Mouse (Mus musculus) ES-Bruce4 (cell line): ENCODE measurements around the gene Ap5b1. TPM values are rescaled to one million over a fixed set of nuclear protein-coding genes. Genes with fewer than 3 reads are reported as not detected.

Experiments used
- H3K27ac ChIP-seq: 2 replicates; pipeline ENCODE4 v1.5.1; 2012; ENCODE audit warnings: low read length, inconsistent platforms; ENCODE audit not compliant: insufficient read depth
- H3K27me3 ChIP-seq: 2 replicates; pipeline ENCODE4 v1.6.1; 2012; ENCODE audit warnings: mild to moderate bottlenecking, low read length, inconsistent platforms; ENCODE audit not compliant: control insufficient read depth, poor library complexity, insufficient read depth, severe bottlenecking
- H3K36me3 ChIP-seq: 2 replicates; pipeline ENCODE4 v1.6.1; 2012; ENCODE audit warnings: inconsistent platforms, mild to moderate bottlenecking, low read length, moderate library complexity; ENCODE audit not compliant: control insufficient read depth, poor library complexity, insufficient read depth, severe bottlenecking
- H3K4me1 ChIP-seq: one replicate; pipeline ENCODE4 v1.8.1; 2011; ENCODE audit warnings: low read length; ENCODE audit not compliant: control insufficient read depth, insufficient read depth
- H3K4me3 ChIP-seq: 2 replicates; pipeline ENCODE4 v1.5.1; 2011; ENCODE audit warnings: low read depth, mild to moderate bottlenecking, low read length
- H3K9ac ChIP-seq: 2 replicates; pipeline ENCODE4 v1.6.1; 2012; ENCODE audit warnings: low read depth, mild to moderate bottlenecking, inconsistent platforms; ENCODE audit not compliant: poor library complexity, severe bottlenecking
- H3K9me3 ChIP-seq: replicated peaks from 2 replicates; pipeline ENCODE4 v1.6.1; 2012; ENCODE audit warnings: mild to moderate bottlenecking, low read length, inconsistent platforms; ENCODE audit not compliant: control insufficient read depth, poor library complexity, insufficient read depth, severe bottlenecking
- CTCF ChIP-seq: IDR thresholded peaks from one replicate; pipeline ENCODE4 v1.8.1; 2011; ENCODE audit warnings: low read depth, low read length
- EP300 ChIP-seq: IDR thresholded peaks from 2 replicates; pipeline ENCODE4 v1.6.1; 2011; ENCODE audit warnings: low read depth, low read length; ENCODE audit not compliant: insufficient read depth
- POLR2A ChIP-seq: IDR thresholded peaks from one replicate; pipeline ENCODE4 v1.8.1; 2011; ENCODE audit warnings: low read length; ENCODE audit not compliant: insufficient read depth
- polyA plus RNA-seq: library from polyadenylated mRNA; stranded (reverse); fragments of >200 nt; gene quantifications from 2 replicates; pipeline ENCODE4 v1.2.4, GENCODE M21; 2011; ENCODE audit warnings: low read depth; ENCODE audit not compliant: missing spikeins, insufficient read depth, insufficient read length

The Ap5b1 gene
- polyA plus RNA-seq, 1 experiment: 1.9 TPM

GRCm38 (mm10) chr19:5554212-5554611 lies 13.6 kb upstream of the Ap5b1 start:
- H3K36me3 ChIP-seq: no peaks in the 10 kb centered on the region
- no peaks in the 10 kb centered on the region for H3K9me3 ChIP-seq
- H3K4me3 ChIP-seq: peak overlapping the region; percentile 30
- H3K9ac ChIP-seq: no peak overlapping the region
- no peaks in the 10 kb centered on the region for H3K27me3 ChIP-seq
- TF ChIP-seq CTCF: no peak
- no peak for TF ChIP-seq POLR2A
- TF ChIP-seq EP300: no peak
- no peak overlapping the region for H3K27ac ChIP-seq
- peaks cover 4% of the 10 kb centered on the region for H3K4me1 ChIP-seq

- Histone ChIP-seq H3K27ac (no peak overlapping the region), H3K4me1 (no peaks in the 10 kb centered on the region), H3K4me3 (no peak overlapping the region), H3K27me3 (peaks cover 5% of the 10 kb centered on the region), H3K9me3 (no peaks in the 10 kb centered on the region), H3K36me3 (no peaks in the 10 kb centered on the region), H3K9ac (no peak overlapping the region)
- no peak for TF ChIP-seq CTCF
- no peak for TF ChIP-seq EP300
- TF ChIP-seq POLR2A: no peak
Measured at GRCm38 (mm10) chr19:5558169-5558568, 9.7 kb upstream of the Ap5b1 start.

GRCm38 (mm10) chr19:5558770-5559169 lies 9.1 kb upstream of the Ap5b1 start:
- Histone ChIP-seq H3K4me1 (no peaks in the 10 kb centered on the region), H3K36me3 (no peaks in the 10 kb centered on the region), H3K4me3 (no peak overlapping the region), H3K27ac (no peak overlapping the region), H3K9me3 (no peaks in the 10 kb centered on the region), H3K9ac (no peak overlapping the region), H3K27me3 (peaks cover 5% of the 10 kb centered on the region)
- TF ChIP-seq POLR2A (no peak), EP300 (no peak), CTCF (no peak)

GRCm38 (mm10) chr19:5559229-5559628 lies 8.6 kb upstream of the Ap5b1 start:
- TF ChIP-seq EP300 (no peak), CTCF (no peak), POLR2A (no peak)
- peaks cover 5% of the 10 kb centered on the region for H3K27me3 ChIP-seq
- H3K9me3 ChIP-seq: no peaks in the 10 kb centered on the region
- H3K4me3 ChIP-seq: no peak overlapping the region
- H3K4me1 ChIP-seq: no peaks in the 10 kb centered on the region
- no peak overlapping the region for H3K27ac ChIP-seq
- H3K9ac ChIP-seq: no peak overlapping the region
- H3K36me3 ChIP-seq: no peaks in the 10 kb centered on the region

- H3K27ac ChIP-seq: no peak overlapping the region
- peak overlapping the region; percentile 56 for H3K4me3 ChIP-seq
- no peaks in the 10 kb centered on the region for H3K9me3 ChIP-seq
- H3K4me1 ChIP-seq: no peaks in the 10 kb centered on the region
- H3K36me3 ChIP-seq: no peaks in the 10 kb centered on the region
- H3K27me3 ChIP-seq: peaks cover 5% of the 10 kb centered on the region
- H3K9ac ChIP-seq: peak overlapping the region; percentile 37
- no peak for TF ChIP-seq EP300
- no peak for TF ChIP-seq CTCF
- TF ChIP-seq POLR2A: no peak
Measured at GRCm38 (mm10) chr19:5559631-5560456, 8.0 kb upstream of the Ap5b1 start.

- peak within 1 kb of the TSS; percentile 37 for H3K9ac ChIP-seq
- H3K36me3 ChIP-seq: no peaks in the 10 kb centered on the region
- TF ChIP-seq POLR2A (no peak), CTCF (no peak), EP300 (no peak)
- H3K4me3 ChIP-seq: peak within 1 kb of the TSS; percentile 56
- H3K27me3 ChIP-seq: peaks cover 5% of the 10 kb centered on the region
- no peak within 1 kb of the TSS for H3K27ac ChIP-seq
- no peaks in the 10 kb centered on the region for H3K9me3 ChIP-seq
- no peaks in the 10 kb centered on the region for H3K4me1 ChIP-seq
Measured at GRCm38 (mm10) chr19:5560457-5561041, 7.3 kb upstream of the Ap5b1 start, which contains the start of gene Ovol1. Ovol1 (minus strand) TSS chr19:5560646.
